Mouse (Mus musculus): Measurements from ENCODE around the gene Matn1. TPM values are rescaled to one million over a fixed set of nuclear protein-coding genes. Genes with fewer than 3 reads are reported as not detected.
A peak's percentile ranks its signal among the peaks of the same experiment; 100 is the strongest.

Gene Matn1
- 0.26 and 0.90 TPM in 2 replicates for total RNA-seq (2014; rRNA removed)
- polyA plus RNA-seq (2015; fragmentation: Nextera tagmentation; extraction: Ambion mirVana), result 0.71 and 1.2 TPM in 2 replicates

DNA sequence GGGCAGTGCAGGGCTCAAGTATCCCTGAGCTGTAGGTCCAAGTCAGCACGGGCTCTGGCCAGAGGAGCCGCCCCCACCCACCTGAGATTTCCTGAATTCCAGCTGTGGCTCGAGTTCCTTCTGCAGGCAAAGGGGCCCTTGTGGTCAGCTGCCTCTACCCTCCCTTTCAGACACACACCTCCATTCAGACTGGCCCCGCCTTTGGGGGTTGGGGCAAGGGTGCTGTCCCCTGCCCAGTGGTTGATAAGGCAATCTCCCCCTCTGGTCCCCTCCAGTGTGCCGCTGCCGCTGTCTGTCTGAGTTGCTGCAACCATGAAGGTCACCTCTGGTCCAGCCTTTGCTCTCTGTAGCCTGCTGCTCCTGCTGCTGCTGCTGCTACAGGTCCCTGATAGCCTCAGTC, at the start of gene Matn1:
Matn1 (plus strand) TSS at position 274 of the 400 bp plus-strand sequence.
- no peak for TF ChIP-seq CTCF (IDR thresholded peaks at IDR 0.05; ENCODE audit: low read depth)
- no peaks in the 10 kb centered on the region for H3K9me3 ChIP-seq (ENCODE audit: low read length)
- no peak for DNase-seq (ENCODE audit: low spot score)
- no peak for ATAC-seq
- H3K4me2 ChIP-seq (ENCODE audit: low read depth, low read length), result no peak within 1 kb of the TSS
- no peak within 1 kb of the TSS for H3K27ac ChIP-seq
- no peak within 1 kb of the TSS for H3K4me3 ChIP-seq (ENCODE audit: low read length)
- no peaks in the 10 kb centered on the region for H3K36me3 ChIP-seq (ENCODE audit: insufficient read depth, low read length)
- 47% methylated on average over 6 of the region's 6 CpGs for WGBS
- no peak within 1 kb of the TSS for H3K9ac ChIP-seq (replicated peaks; ENCODE audit: low read length)
- no peaks in the 10 kb centered on the region for H3K4me1 ChIP-seq (ENCODE audit: insufficient read depth, low read length)
- no peaks in the 10 kb centered on the region for H3K27me3 ChIP-seq (ENCODE audit: insufficient read depth, low read length)

DNA sequence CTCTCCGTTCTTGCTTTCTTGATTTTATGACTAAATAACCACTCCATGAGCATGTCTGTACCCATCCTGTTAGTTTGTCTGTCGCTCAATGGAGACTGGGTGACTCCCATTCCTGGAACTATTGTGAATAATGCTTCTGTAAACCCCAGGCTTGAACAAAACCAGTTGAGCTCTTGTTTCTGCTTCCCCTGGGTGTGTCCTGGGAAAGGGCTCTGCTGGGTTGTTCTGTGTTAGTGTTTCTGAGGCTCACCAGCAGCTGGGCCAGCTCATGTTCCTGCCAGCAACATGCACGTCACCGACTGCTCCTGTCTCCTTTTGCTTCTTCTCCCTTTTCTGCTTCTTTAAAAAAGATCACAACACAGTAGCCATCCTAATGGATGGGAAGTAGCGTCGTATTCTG, 48.5 kb upstream of the Matn1 start:
- TF ChIP-seq CTCF (IDR thresholded peaks at IDR 0.05; ENCODE audit: low read depth), result no peak
- no peak for DNase-seq (ENCODE audit: low spot score)

GRCm38 (mm10) chr4:130896372-130896771, 47.8 kb upstream of the Matn1 start:
- WGBS, result 71% methylated on average over 2 of the region's 2 CpGs
- Histone ChIP-seq H3K9ac (replicated peaks; ENCODE audit: low read length) (no peak overlapping the region), H3K4me3 (ENCODE audit: low read length) (no peak overlapping the region), H3K27me3 (ENCODE audit: insufficient read depth, low read length) (no peaks in the 10 kb centered on the region), H3K27ac (no peak overlapping the region), H3K4me1 (ENCODE audit: insufficient read depth, low read length) (no peaks in the 10 kb centered on the region), H3K4me2 (ENCODE audit: low read depth, low read length) (no peak overlapping the region), H3K9me3 (ENCODE audit: low read length) (no peaks in the 10 kb centered on the region), H3K36me3 (ENCODE audit: insufficient read depth, low read length) (no peaks in the 10 kb centered on the region)
- no peak for ATAC-seq
- DNase-seq (ENCODE audit: low spot score), result peak; percentile 72
- peak; percentile 93 for TF ChIP-seq CTCF (IDR thresholded peaks at IDR 0.05; ENCODE audit: low read depth)

More for the DNA sequence above, 48.5 kb upstream of the Matn1 start:
- H3K4me1 ChIP-seq (ENCODE audit: insufficient read depth, low read length), result no peaks in the 10 kb centered on the region
- H3K9me3 ChIP-seq (ENCODE audit: low read length), result no peaks in the 10 kb centered on the region
- ATAC-seq, result no peak
- no peak overlapping the region for H3K27ac ChIP-seq
- H3K4me3 ChIP-seq (ENCODE audit: low read length), result no peak overlapping the region
- no peaks in the 10 kb centered on the region for H3K36me3 ChIP-seq (ENCODE audit: insufficient read depth, low read length)
- no peak overlapping the region for H3K9ac ChIP-seq (replicated peaks; ENCODE audit: low read length)
- no peaks in the 10 kb centered on the region for H3K27me3 ChIP-seq (ENCODE audit: insufficient read depth, low read length)
- WGBS, result 87% methylated on average over 6 of the region's 6 CpGs
- H3K4me2 ChIP-seq (ENCODE audit: low read depth, low read length), result no peak overlapping the region

DNA sequence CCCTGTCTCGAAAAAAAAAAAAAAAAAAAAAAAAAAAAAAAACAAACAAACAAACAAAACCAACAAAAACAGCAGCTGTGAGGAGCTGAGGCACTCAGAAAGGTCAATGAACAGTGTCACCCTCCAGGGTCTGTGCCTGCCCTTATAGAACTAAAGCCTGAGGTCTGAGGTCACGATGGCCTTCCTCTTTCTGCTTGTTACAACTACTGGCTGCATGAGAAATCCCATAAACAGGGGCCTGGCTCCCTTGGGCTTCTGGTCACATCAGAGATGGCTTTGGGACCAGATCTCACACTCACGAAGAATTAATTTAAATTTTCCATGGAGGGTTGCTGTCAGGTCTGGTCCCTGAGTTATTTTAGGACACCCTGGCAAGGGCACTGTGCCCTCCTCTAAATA, 44.8 kb upstream of the Matn1 start:
- DNase-seq (ENCODE audit: low spot score) (no peak), ATAC-seq (no peak)
- no peaks in the 10 kb centered on the region for H3K36me3 ChIP-seq (ENCODE audit: insufficient read depth, low read length)
- H3K27me3 ChIP-seq (ENCODE audit: insufficient read depth, low read length), result no peaks in the 10 kb centered on the region
- no peak overlapping the region for H3K4me3 ChIP-seq (ENCODE audit: low read length)
- H3K27ac ChIP-seq, result no peak overlapping the region
- no peak overlapping the region for H3K9ac ChIP-seq (replicated peaks; ENCODE audit: low read length)
- 49% methylated on average over 3 of the region's 3 CpGs for WGBS
- H3K9me3 ChIP-seq (ENCODE audit: low read length), result no peaks in the 10 kb centered on the region
- H3K4me1 ChIP-seq (ENCODE audit: insufficient read depth, low read length), result no peaks in the 10 kb centered on the region
- no peak for TF ChIP-seq CTCF (IDR thresholded peaks at IDR 0.05; ENCODE audit: low read depth)
- H3K4me2 ChIP-seq (ENCODE audit: low read depth, low read length), result no peak overlapping the region

- no peaks in the 10 kb centered on the region for H3K36me3 ChIP-seq (ENCODE audit: insufficient read depth, low read length)
Measured at GRCm38 (mm10) chr4:130899782-130900427, 44.3 kb upstream of the Matn1 start.

GRCm38 (mm10) chr4:130900746-130901145, 43.4 kb upstream of the Matn1 start:
- no peak overlapping the region for H3K4me3 ChIP-seq (ENCODE audit: low read length)
- no peaks in the 10 kb centered on the region for H3K9me3 ChIP-seq (ENCODE audit: low read length)
- no peak overlapping the region for H3K4me2 ChIP-seq (ENCODE audit: low read depth, low read length)
- H3K4me1 ChIP-seq (ENCODE audit: insufficient read depth, low read length), result no peaks in the 10 kb centered on the region
- H3K27me3 ChIP-seq (ENCODE audit: insufficient read depth, low read length), result no peaks in the 10 kb centered on the region
- DNase-seq (ENCODE audit: low spot score) (peak; percentile 51), ATAC-seq (no peak)
- WGBS, result 62% methylated on average over 7 of the region's 7 CpGs
- no peak overlapping the region for H3K27ac ChIP-seq
- TF ChIP-seq CTCF (IDR thresholded peaks at IDR 0.05; ENCODE audit: low read depth), result no peak
- no peaks in the 10 kb centered on the region for H3K36me3 ChIP-seq (ENCODE audit: insufficient read depth, low read length)
- H3K9ac ChIP-seq (replicated peaks; ENCODE audit: low read length), result no peak overlapping the region

More at GRCm38 (mm10) chr4:130899782-130900427, 44.3 kb upstream of the Matn1 start:
- Histone ChIP-seq H3K9ac (replicated peaks; ENCODE audit: low read length) (no peak overlapping the region), H3K4me1 (ENCODE audit: insufficient read depth, low read length) (no peaks in the 10 kb centered on the region), H3K4me2 (ENCODE audit: low read depth, low read length) (no peak overlapping the region), H3K27me3 (ENCODE audit: insufficient read depth, low read length) (no peaks in the 10 kb centered on the region), H3K9me3 (ENCODE audit: low read length) (no peaks in the 10 kb centered on the region), H3K27ac (no peak overlapping the region), H3K4me3 (ENCODE audit: low read length) (no peak overlapping the region)
- TF ChIP-seq CTCF (IDR thresholded peaks at IDR 0.05; ENCODE audit: low read depth), result no peak
- 0 out of 2 replicates have a peak, but pooled peaks have one; percentile 30 for ATAC-seq
- peak; percentile 33 for DNase-seq (ENCODE audit: low spot score)
- 79% methylated on average over 6 of the region's 6 CpGs for WGBS

DNA sequence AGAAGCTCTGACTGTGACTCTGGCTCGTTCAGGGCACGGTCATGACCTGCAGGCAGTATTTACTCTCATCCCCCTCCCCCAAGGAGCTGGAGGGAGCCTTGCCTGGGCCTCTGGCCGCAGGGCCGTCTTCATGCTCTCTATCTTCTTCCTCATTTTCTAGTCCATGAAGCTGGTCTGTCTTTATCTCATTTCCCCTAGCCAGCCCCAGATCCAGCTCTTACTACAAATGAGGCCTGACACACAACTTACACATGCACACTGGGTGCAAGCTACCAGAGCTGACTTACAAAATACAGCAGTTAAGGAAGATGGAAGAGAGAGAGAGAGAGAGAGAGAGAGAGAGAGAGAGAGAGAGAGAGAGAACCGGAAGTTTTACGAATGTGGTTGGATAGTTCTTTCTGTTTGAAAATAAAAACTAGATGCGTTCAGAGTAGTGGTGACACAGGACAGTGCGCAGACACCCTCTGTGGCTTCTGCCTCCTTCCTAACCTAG, 41.9 kb upstream of the Matn1 start:
- H3K9ac ChIP-seq (replicated peaks; ENCODE audit: low read length), result no peak overlapping the region
- ATAC-seq (no peak), DNase-seq (ENCODE audit: low spot score) (no peak)
- WGBS, result 63% methylated on average over 8 of the region's 8 CpGs
- H3K4me3 ChIP-seq (ENCODE audit: low read length), result no peak overlapping the region
- no peak overlapping the region for H3K27ac ChIP-seq
- H3K4me1 ChIP-seq (ENCODE audit: insufficient read depth, low read length), result peaks cover 4% of the 10 kb centered on the region; the same call in 1 of the 2 replicates
- H3K36me3 ChIP-seq (ENCODE audit: insufficient read depth, low read length), result no peaks in the 10 kb centered on the region
- no peaks in the 10 kb centered on the region for H3K9me3 ChIP-seq (ENCODE audit: low read length)
- H3K27me3 ChIP-seq (ENCODE audit: insufficient read depth, low read length), result no peaks in the 10 kb centered on the region
- no peak for TF ChIP-seq CTCF (IDR thresholded peaks at IDR 0.05; ENCODE audit: low read depth)
- no peak overlapping the region for H3K4me2 ChIP-seq (ENCODE audit: low read depth, low read length)

All from hindbrain, postnatal 0 days (tissue).